Mouse (Mus musculus) embryonic facial prominence, embryonic 12.5 days (tissue): ENCODE measurements around the gene Magea5. TPM values are rescaled to one million over a fixed set of nuclear protein-coding genes. Genes with fewer than 3 reads are reported as not detected.
"Not testable (repeated sequence)": the region's sequence is repeated elsewhere in the genome, so short reads cannot be mapped to it uniquely, and the experiment has no call there.

Source experiments
- ATAC-seq: fragments of 200-750 bp; cut with Nextera tagmentation; 2 replicates; pipeline ENCODE4 v1.8.0; 2017; ENCODE audit not compliant: insufficient number of reproducible peaks, insufficient read depth, low FRiP score, low TSS enrichment
- H3K27ac ChIP-seq: fragments of 300-500 bp; sonication (generic); 2 replicates; pipeline ENCODE4 v1.5.1; 2016; ENCODE audit warnings: mild to moderate bottlenecking
- H3K27me3 ChIP-seq: fragments of 300-500 bp; sonication (generic); 2 replicates; pipeline ENCODE4 v1.6.1; 2016; ENCODE audit warnings: mild to moderate bottlenecking, moderate library complexity
- H3K36me3 ChIP-seq: fragments of 300-500 bp; sonication (generic); 2 replicates; pipeline ENCODE4 v1.6.1; 2016; ENCODE audit warnings: mild to moderate bottlenecking
- H3K4me1 ChIP-seq: fragments of 300-500 bp; sonication (generic); 2 replicates; pipeline ENCODE4 v1.6.1; 2016
- H3K4me2 ChIP-seq: fragments of 300-500 bp; sonication (generic); replicated peaks from 2 replicates; pipeline ENCODE4 v1.6.1; 2016; ENCODE audit warnings: mild to moderate bottlenecking, moderate library complexity
- H3K4me3 ChIP-seq: fragments of 300-500 bp; sonication (generic); 2 replicates; pipeline ENCODE4 v1.5.1; 2016; ENCODE audit warnings: mild to moderate bottlenecking
- H3K9ac ChIP-seq: fragments of 300-500 bp; sonication (generic); 2 replicates; pipeline ENCODE4 v1.6.1; 2016; ENCODE audit warnings: mild to moderate bottlenecking, moderate library complexity
- H3K9me3 ChIP-seq: fragments of 300-500 bp; sonication (generic); 2 replicates; pipeline ENCODE4 v1.6.1; 2016; ENCODE audit warnings: mild to moderate bottlenecking, moderate library complexity
- WGBS: fragments of 180-500 bp; shearing (Covaris S2); methylation state at CpG from one replicate; pipeline ENCODE4 v1.1.7; 2016; 5-methylcytosine and 5-hydroxymethylcytosine counted together
- polyA plus RNA-seq: library from polyadenylated mRNA; unstranded; fragments of >200 nt; fragmentation: Nextera tagmentation; extraction: Ambion mirVana; gene quantifications from 2 replicates; pipeline ENCODE4 v1.2.1, GENCODE M21; 2016

Magea5 gene
- polyA plus RNA-seq, result not detected in 2 replicates

GRCm38 (mm10) chrX:155063045-155063444 is at the start of gene Magea5:
Gene Magea5, minus strand, starts transcription at chrX:155063145.
- ATAC-seq, H3K4me3 ChIP-seq, H3K9me3 ChIP-seq, H3K27ac ChIP-seq, H3K27me3 ChIP-seq, H3K4me2 ChIP-seq, H3K9ac ChIP-seq, H3K4me1 ChIP-seq, H3K36me3 ChIP-seq: not testable (repeated sequence)
- 86% methylated on average over 13 of the region's 16 CpGs for WGBS

- H3K9ac ChIP-seq, result no peak overlapping the region
- no peak for ATAC-seq
- H3K4me3 ChIP-seq, result no peak overlapping the region
- no peaks in the 10 kb centered on the region for H3K36me3 ChIP-seq
- no peak overlapping the region for H3K4me2 ChIP-seq
- H3K4me1 ChIP-seq, result no peaks in the 10 kb centered on the region
- no peak overlapping the region for H3K27ac ChIP-seq
- H3K9me3 ChIP-seq, result no peaks in the 10 kb centered on the region
- H3K27me3 ChIP-seq, result no peaks in the 10 kb centered on the region
These were observed 35.1 kb upstream of the Magea5 start for GRCm38 (mm10) chrX:155098024-155098423.

- H3K9me3 ChIP-seq, ATAC-seq: not testable (repeated sequence)
These were observed 30.6 kb upstream of the Magea5 start, which contains the start of gene Magea2 for GRCm38 (mm10) chrX:155093566-155093965. Gene Magea2, minus strand, starts transcription at chrX:155093666.

DNA sequence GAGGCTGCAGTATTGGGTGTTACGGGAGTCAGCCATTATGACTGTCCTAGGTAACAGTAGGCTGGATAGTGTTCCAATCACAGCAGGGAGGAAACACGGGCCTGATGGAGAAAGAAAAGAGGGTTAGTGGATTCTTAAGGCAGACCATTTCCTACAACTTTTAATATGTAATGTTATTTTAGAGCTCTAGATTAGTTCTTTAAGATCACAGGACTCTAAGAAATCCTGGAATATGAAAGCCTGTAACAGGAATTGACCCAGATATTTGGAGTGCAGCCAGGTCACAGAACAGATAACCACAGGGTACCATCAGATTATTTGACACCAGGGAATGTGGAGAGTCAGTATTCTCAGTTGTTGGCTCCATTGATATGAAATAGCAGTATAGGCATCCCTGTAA is 26.7 kb upstream of the Magea5 start, which contains the start of gene Magea1:
Magea1 (minus strand) TSS at position 101 of the 400 bp plus-strand sequence.
- not testable (repeated sequence) for H3K27ac ChIP-seq, H3K4me1 ChIP-seq, H3K9me3 ChIP-seq, H3K36me3 ChIP-seq, H3K9ac ChIP-seq, H3K27me3 ChIP-seq, H3K4me2 ChIP-seq, H3K4me3 ChIP-seq, ATAC-seq
- 100% methylated on average over 1 of the region's 2 CpGs for WGBS

More at GRCm38 (mm10) chrX:155093566-155093965, 30.6 kb upstream of the Magea5 start, which contains the start of gene Magea2:
- not testable (repeated sequence) for H3K27ac ChIP-seq, H3K4me1 ChIP-seq, H3K27me3 ChIP-seq, H3K4me2 ChIP-seq, H3K36me3 ChIP-seq, H3K4me3 ChIP-seq, H3K9ac ChIP-seq
- 79% methylated on average over 3 of the region's 4 CpGs for WGBS

Other genes starting within 250 kb of the Magea5 start
- not detected in 2 replicates for gene Cldn34b1, start 172.9 kb downstream of the Magea5 start, polyA plus RNA-seq
- not detected in 2 replicates for gene Magea6, start 127.2 kb downstream of the Magea5 start, polyA plus RNA-seq
- not detected in 2 replicates for gene Magea3, start 113.6 kb downstream of the Magea5 start, polyA plus RNA-seq
- gene Magea8, start 67.3 kb downstream of the Magea5 start, polyA plus RNA-seq, result not detected in 2 replicates
- gene Magea1, start 26.6 kb upstream of the Magea5 start, polyA plus RNA-seq, result not detected in 2 replicates
- gene Magea2, start 30.5 kb upstream of the Magea5 start, polyA plus RNA-seq, result not detected in 2 replicates
- gene Cldn34b2, start 65.3 kb upstream of the Magea5 start, polyA plus RNA-seq, result not detected in 2 replicates
- 101 and 105 TPM in 2 replicates for gene Sat1, start 153.3 kb upstream of the Magea5 start, polyA plus RNA-seq
- 32.2 and 32.5 TPM in 2 replicates for gene Acot9, start 199.3 kb upstream of the Magea5 start, polyA plus RNA-seq